Mouse (Mus musculus): Measurements from ENCODE around the gene Snip1.

GRCm38 (mm10) chr4:125116090-125116861 lies 49.8 kb downstream of the Snip1 start:
- TF ChIP-seq CTCF (conservative IDR thresholded peaks at IDR 0.05 in 1 of 2, IDR thresholded peaks at IDR 0.05 in 1 of 2; ENCODE audit: low read depth in 2 of 2, low read length in 2 of 2) (no peak), USF1 (IDR thresholded peaks at IDR 0.05; ENCODE audit: low read depth, low read length) (no peak; the same call in 1 of the 2 replicates), GABPA (IDR thresholded peaks at IDR 0.05; ENCODE audit: insufficient replicate concordance, low read depth, low read length) (no peak), ZMIZ1 (IDR thresholded peaks at IDR 0.05; ENCODE audit: low read depth, low read length) (no peak; the same call in 1 of the 2 replicates)

Measured in CH12.LX (cell line).